Mouse (Mus musculus) liver, adult 2 months (tissue): ENCODE results near the gene Cxcr5.

Experiments used
- CTCF ChIP-seq: fragments of 200-500 bp; IDR thresholded peaks from 2 replicates; pipeline ENCODE4 v1.5.1; 2011; ENCODE audit warnings: low read depth, low read length, control low read depth
- POLR2A ChIP-seq: fragments of 200-500 bp; IDR thresholded peaks from 2 replicates; pipeline ENCODE4 v1.6.1; 2011; ENCODE audit warnings: low read length, control low read depth; ENCODE audit not compliant: insufficient read depth; ENCODE audit errors: extremely low read depth

- TF ChIP-seq CTCF: no peak
- no peak for TF ChIP-seq POLR2A
These were observed 61.0 kb downstream of the Cxcr5 start for GRCm38 (mm10) chr9:44500638-44501175.
